ENCODE assay signal across 25 mouse cellular contexts in the genomic region with DNA sequence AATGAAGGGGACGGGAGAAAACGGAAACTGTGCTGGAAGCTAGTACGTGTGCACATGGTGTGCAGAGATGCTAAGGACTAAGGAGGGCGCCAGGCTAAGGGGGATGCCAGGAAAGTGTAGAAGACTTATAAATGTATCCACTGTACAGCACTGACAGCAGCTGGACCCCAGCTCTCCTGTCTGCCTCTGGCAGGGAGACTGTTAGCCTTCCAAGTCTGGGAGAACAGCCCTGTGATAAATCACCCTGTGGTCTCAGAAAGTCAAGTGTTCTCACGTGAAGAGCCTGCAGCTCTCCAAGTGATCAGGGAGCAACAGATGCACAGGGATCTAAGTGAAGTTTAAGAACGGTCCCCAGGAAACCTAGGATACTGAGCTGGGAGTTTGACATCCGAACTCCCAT.
DNase-seq lines count a peak whose midpoint lies in the region; ATAC-seq and TF ChIP-seq lines count a peak whose summit lies in the region.
"Had no signal": no experiment of that assay in that cellular context is flagged by ENCODE, and none has a peak within 500 bp of the region (broad histone marks: within the 10 kb centered on the region; RNA-seq: fewer than 3 reads in every experiment).

No protein-coding gene starts in this region.

- no peaks in the 10 kb centered on the region for H3K4me1 ChIP-seq in kidney, embryonic 14.5 days (ENCODE audit: control insufficient read depth, insufficient read depth, low read length)
- H3K4me1 ChIP-seq in kidney, embryonic 16.5 days (ENCODE audit: insufficient read depth, low read length), result no peaks in the 10 kb centered on the region
- no peaks in the 10 kb centered on the region for H3K4me1 ChIP-seq in stomach, embryonic 15.5 days
- H3K4me1 ChIP-seq in stomach, postnatal 0 days (replicated peaks; ENCODE audit: control insufficient read depth, insufficient read depth), result no peaks in the 10 kb centered on the region
- H3K4me1 ChIP-seq in thymus, adult 2 months (replicated peaks; ENCODE audit: control insufficient read depth, insufficient read depth, low read length), result no peaks in the 10 kb centered on the region
- H3K4me1 ChIP-seq: embryonic facial prominence, embryonic 12.5 days; heart, embryonic 13.5 days had no signal

- no peaks in the 10 kb centered on the region for H3K9me3 ChIP-seq in kidney, embryonic 14.5 days (ENCODE audit: control insufficient read depth, low read length)
- no peaks in the 10 kb centered on the region for H3K9me3 ChIP-seq in kidney, embryonic 16.5 days (ENCODE audit: low read length)
- H3K9me3 ChIP-seq in stomach, embryonic 15.5 days, result no peaks in the 10 kb centered on the region
- H3K9me3 ChIP-seq in stomach, postnatal 0 days (ENCODE audit: control insufficient read depth, low read length), result no peaks in the 10 kb centered on the region
- H3K9me3 ChIP-seq: embryonic facial prominence, embryonic 12.5 days; heart, embryonic 13.5 days had no signal

- H3K27me3 ChIP-seq in kidney, embryonic 14.5 days (ENCODE audit: control insufficient read depth, insufficient read depth, low read length), result no peaks in the 10 kb centered on the region
- H3K27me3 ChIP-seq in kidney, embryonic 16.5 days (ENCODE audit: insufficient read depth, low read length), result no peaks in the 10 kb centered on the region
- no peaks in the 10 kb centered on the region for H3K27me3 ChIP-seq in stomach, embryonic 15.5 days (replicated peaks)
- H3K27me3 ChIP-seq in stomach, postnatal 0 days (ENCODE audit: control insufficient read depth, insufficient read depth, low read length), result no peaks in the 10 kb centered on the region
- no peaks in the 10 kb centered on the region for H3K27me3 ChIP-seq in thymus, adult 2 months (ENCODE audit: control insufficient read depth, insufficient read depth, low read length)
- H3K27me3 ChIP-seq: embryonic facial prominence, embryonic 12.5 days; heart, embryonic 13.5 days; Patski had no signal

- no peak for DNase-seq in stomach, postnatal 0 days (ENCODE audit: low spot score)
- DNase-seq in NIH3T3 (ENCODE audit: low read depth), result peak; percentile 65
- peak; percentile 7 for DNase-seq in mesoderm, embryonic 11.5 days (ENCODE audit: low read depth, low spot score)
- DNase-seq in thymus, adult 2 months, result no peak
- DNase-seq in thymus, postnatal 0 days (ENCODE audit: low spot score), result no peak
- DNase-seq: adrenal gland, postnatal 10 days; adrenal gland, postnatal 36 days; cerebellum, adult 18-20 months; cerebellum, adult 9-10 months; cerebellum, postnatal 14 days; forebrain, postnatal 0 days; gastrocnemius, adult 2 months; gastrocnemius, postnatal 14 days; heart, adult 18-20 months; heart, postnatal 14 days; heart, postnatal 4 days had no signal

- TF ChIP-seq EP300 in stomach, postnatal 0 days (optimal IDR thresholded peaks at IDR 0.05), result no peak

- no peak overlapping the region for H3K27ac ChIP-seq in kidney, embryonic 14.5 days (ENCODE audit: low read depth, low read length)
- no peak overlapping the region for H3K27ac ChIP-seq in kidney, embryonic 16.5 days (ENCODE audit: low read length)
- H3K27ac ChIP-seq in stomach, embryonic 15.5 days, result no peak overlapping the region
- no peak overlapping the region for H3K27ac ChIP-seq in stomach, postnatal 0 days (replicated peaks)
- H3K27ac ChIP-seq in thymus, adult 2 months (ENCODE audit: control insufficient read depth, insufficient read depth, low read length), result no peak overlapping the region
- H3K27ac ChIP-seq: embryonic facial prominence, embryonic 12.5 days; gastrocnemius, adult 2 months; heart, embryonic 13.5 days; hindbrain, embryonic 14.5 days had no signal

- no peak overlapping the region for H3K4me2 ChIP-seq in kidney, embryonic 14.5 days (replicated peaks; ENCODE audit: low read depth, low read length)
- no peak overlapping the region for H3K4me2 ChIP-seq in kidney, embryonic 16.5 days (replicated peaks; ENCODE audit: low read depth, low read length)
- H3K4me2 ChIP-seq in stomach, embryonic 15.5 days, result no peak overlapping the region
- no peak overlapping the region for H3K4me2 ChIP-seq in stomach, postnatal 0 days (replicated peaks; ENCODE audit: low read depth)
- H3K4me2 ChIP-seq: embryonic facial prominence, embryonic 12.5 days; heart, embryonic 13.5 days; hindbrain, embryonic 14.5 days had no signal

- H3K4me3 ChIP-seq in kidney, embryonic 14.5 days (ENCODE audit: low read length), result no peak overlapping the region
- H3K4me3 ChIP-seq in kidney, embryonic 16.5 days (ENCODE audit: low read length), result no peak overlapping the region
- no peak overlapping the region for H3K4me3 ChIP-seq in stomach, embryonic 15.5 days (replicated peaks)
- H3K4me3 ChIP-seq in stomach, postnatal 0 days (ENCODE audit: low read depth, low read length), result no peak overlapping the region
- H3K4me3 ChIP-seq in thymus, adult 2 months (ENCODE audit: control insufficient read depth, insufficient read depth, low read length), result no peak overlapping the region
- H3K4me3 ChIP-seq: embryonic facial prominence, embryonic 12.5 days; erythroblast, embryonic 14.5 days; gastrocnemius, adult 2 months; heart, embryonic 13.5 days had no signal

- ATAC-seq in kidney, embryonic 14.5 days (ENCODE audit: low FRiP score, low TSS enrichment), result 0 out of 2 replicates have a peak, but pooled peaks have one; percentile 32
- no peak for ATAC-seq in kidney, embryonic 16.5 days (ENCODE audit: low FRiP score, low TSS enrichment)
- peak; percentile 39; the same call in 1 of the 2 replicates for ATAC-seq in stomach, embryonic 15.5 days (ENCODE audit: insufficient read depth, low FRiP score, low read depth)
- ATAC-seq in stomach, postnatal 0 days (ENCODE audit: low FRiP score, low TSS enrichment), result no peak; the same call in 1 of the 2 replicates
- ATAC-seq: forebrain, embryonic 14.5 days; forebrain, postnatal 0 days; Patski had no signal

- no peaks in the 10 kb centered on the region for H3K36me3 ChIP-seq in kidney, embryonic 14.5 days (ENCODE audit: control insufficient read depth, insufficient read depth, low read length)
- H3K36me3 ChIP-seq in kidney, embryonic 16.5 days (ENCODE audit: insufficient read depth, low read length), result no peaks in the 10 kb centered on the region
- no peaks in the 10 kb centered on the region for H3K36me3 ChIP-seq in stomach, embryonic 15.5 days
- no peaks in the 10 kb centered on the region for H3K36me3 ChIP-seq in stomach, postnatal 0 days (ENCODE audit: control insufficient read depth, insufficient read depth, low read length)
- H3K36me3 ChIP-seq in thymus, adult 2 months (ENCODE audit: control insufficient read depth, insufficient read depth, low read length), result no peaks in the 10 kb centered on the region
- H3K36me3 ChIP-seq: embryonic facial prominence, embryonic 12.5 days; heart, embryonic 13.5 days had no signal

- H3K9ac ChIP-seq in kidney, embryonic 14.5 days (ENCODE audit: low read depth, low read length), result no peak overlapping the region
- H3K9ac ChIP-seq in kidney, embryonic 16.5 days (replicated peaks; ENCODE audit: low read length), result no peak overlapping the region
- H3K9ac ChIP-seq in stomach, embryonic 15.5 days, result no peak overlapping the region
- H3K9ac ChIP-seq in stomach, postnatal 0 days (ENCODE audit: low read length), result no peak overlapping the region
- H3K9ac ChIP-seq: embryonic facial prominence, embryonic 12.5 days; forebrain, postnatal 0 days; heart, embryonic 13.5 days; hindbrain, embryonic 14.5 days had no signal

- WGBS in kidney, embryonic 14.5 days, result 63% methylated on average over 7 of the region's 7 CpGs
- 55% methylated on average over 7 of the region's 7 CpGs for WGBS in kidney, embryonic 16.5 days
- WGBS in stomach, embryonic 15.5 days, result 56% methylated on average over 7 of the region's 7 CpGs
- 56% methylated on average over 7 of the region's 7 CpGs for WGBS in stomach, postnatal 0 days
- 83% methylated on average over 7 of the region's 7 CpGs for WGBS in thymus, adult 2 months

- TF ChIP-seq POLR2A in thymus, adult 2 months (IDR thresholded peaks at IDR 0.05; ENCODE audit: control insufficient read depth, extremely low read depth, insufficient read depth, low read length, poor library complexity), result no peak

- no peak for TF ChIP-seq CTCF in stomach, postnatal 0 days (IDR thresholded peaks at IDR 0.05; ENCODE audit: low read depth)
- TF ChIP-seq CTCF in thymus, adult 2 months (IDR thresholded peaks at IDR 0.05; ENCODE audit: borderline replicate concordance, control insufficient read depth, extremely low read depth, insufficient read depth, low read length, poor library complexity), result no peak

Comparison
In these comparisons a context has a peak if more than half of its experiments do, and no peak if none do; other contexts are left out.
1. ATAC-seq: peak in kidney, embryonic 14.5 days (single experiment) and stomach, embryonic 15.5 days (single experiment); none in kidney, embryonic 16.5 days (single experiment) and stomach, postnatal 0 days (single experiment).
2. DNase-seq: peak in NIH3T3 (single experiment) and mesoderm, embryonic 11.5 days (single experiment); none in stomach, postnatal 0 days (single experiment), thymus, adult 2 months (single experiment) and thymus, postnatal 0 days (single experiment).